Mouse (Mus musculus) small intestine, adult 2 months (tissue): ENCODE results near the gene Snx33.

Source experiments
- CTCF ChIP-seq: fragments of 200-500 bp; IDR thresholded peaks from 2 replicates; pipeline ENCODE4 v1.5.1; 2012; ENCODE audit warnings: low read depth, mild to moderate bottlenecking, control low read depth, inconsistent platforms, low read length, moderate library complexity, mixed read lengths; ENCODE audit not compliant: insufficient replicate concordance, insufficient read length; ENCODE audit errors: extremely low read depth
- POLR2A ChIP-seq: fragments of 200-500 bp; IDR thresholded peaks from 2 replicates; pipeline ENCODE4 v1.6.1; 2012; ENCODE audit warnings: low read depth, mild to moderate bottlenecking, control low read depth, inconsistent platforms, low read length, moderate library complexity

- TF ChIP-seq CTCF (no peak), POLR2A (no peak)
These were observed 36.1 kb downstream of the Snx33 start for GRCm38 (mm10) chr9:56892111-56892510.
